Mouse (Mus musculus) embryonic fibroblast, embryonic 13.5 days (primary cell): ENCODE results near the gene Flrt2.
A peak's percentile ranks its signal among the peaks of the same experiment; 100 is the strongest.

Experiments
- CTCF ChIP-seq: IDR thresholded peaks from 2 replicates; pipeline ENCODE4 v1.5.1; 2011; ENCODE audit warnings: mild to moderate bottlenecking, control low read depth, low read length, moderate library complexity, borderline replicate concordance; ENCODE audit not compliant: insufficient read depth
- POLR2A ChIP-seq: IDR thresholded peaks from 2 replicates; pipeline ENCODE4 v1.6.1; 2011; ENCODE audit warnings: low read depth, mild to moderate bottlenecking, control low read depth, low read length, moderate library complexity

- TF ChIP-seq POLR2A (peak; percentile 75), CTCF (0 out of 2 replicates have a peak, but pooled peaks have one; percentile 4)
Measured at GRCm38 (mm10) chr12:95694991-95695833, 3.2 kb downstream of the Flrt2 start.
